Mouse (Mus musculus) c-Kit-positive CD71-negative TER-119-negative erythroid progenitor cells, embryonic 14.5 days (primary cell): ENCODE measurements around the gene Fscn1.

Experiments used
- DNase-seq: peaks from one replicate; pipeline ENCODE4 v3.0.0-alpha.2; 2013; ENCODE audit warnings: low read depth

The Fscn1 gene

DNA sequence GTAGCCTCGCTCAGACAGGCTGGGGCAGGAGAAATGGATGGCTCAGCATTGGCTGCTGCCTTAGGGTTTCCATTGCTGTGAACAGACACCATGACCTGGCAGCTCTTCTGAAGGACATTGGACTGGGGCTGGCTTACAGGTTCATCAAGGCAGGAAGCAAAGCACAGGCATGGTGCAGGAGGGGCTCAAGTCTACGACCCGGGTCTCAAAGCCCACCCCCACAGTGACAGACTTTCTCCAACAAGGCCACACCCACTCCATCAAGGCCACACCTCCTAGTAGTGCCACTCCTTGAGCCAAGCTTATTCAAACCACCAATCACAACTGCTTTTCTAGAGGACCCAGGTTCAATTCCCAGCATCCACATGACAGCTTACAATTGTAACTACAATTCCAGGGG, 13.8 kb downstream of the Fscn1 start:
- no peak for DNase-seq

DNA sequence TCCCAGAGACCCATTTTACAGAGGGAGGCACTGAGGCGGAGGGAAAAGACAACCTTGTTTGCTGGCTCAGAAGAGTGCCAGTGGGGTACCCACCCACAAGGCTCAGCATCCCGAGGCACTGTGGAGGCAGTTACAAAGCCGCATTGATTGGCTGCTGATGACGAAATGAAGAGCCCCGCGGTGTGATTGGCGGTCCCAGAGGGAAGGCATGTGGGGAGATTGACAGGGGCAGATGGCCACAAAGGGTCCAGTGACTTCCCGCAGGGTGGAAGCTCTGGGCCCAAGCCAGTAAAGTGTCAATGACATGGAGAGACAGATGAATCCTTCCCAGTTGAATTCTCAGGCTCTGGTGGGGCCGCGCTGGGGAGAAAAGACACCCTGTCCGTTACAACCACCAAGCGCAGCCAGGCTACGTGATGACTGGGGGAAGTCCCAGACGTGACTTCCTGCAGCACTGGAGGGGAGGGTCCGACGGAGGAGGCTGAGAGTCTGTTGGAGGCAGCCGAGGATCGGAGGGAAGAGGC, 14.5 kb downstream of the Fscn1 start:
- no peak for DNase-seq

DNA sequence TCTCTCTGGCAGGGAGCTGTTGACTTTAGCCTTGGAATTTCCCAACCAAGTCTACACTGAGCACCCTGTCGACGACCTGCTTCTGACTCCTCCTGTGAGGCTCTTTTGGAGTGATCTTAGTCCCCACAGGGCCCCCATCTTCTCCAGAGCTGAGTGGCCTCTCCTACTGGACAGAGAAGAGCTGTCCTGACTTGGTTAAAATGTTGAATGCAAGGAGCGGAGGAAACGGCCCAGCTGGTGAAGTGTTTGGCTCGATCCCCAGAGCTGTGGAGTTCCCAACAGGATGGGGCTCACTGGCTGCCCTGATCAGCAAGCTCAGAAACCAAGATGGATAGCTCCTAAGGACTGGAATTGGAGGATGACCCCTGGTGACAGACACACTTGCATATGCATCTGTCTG, 16.4 kb downstream of the Fscn1 start:
- no peak for DNase-seq

DNA sequence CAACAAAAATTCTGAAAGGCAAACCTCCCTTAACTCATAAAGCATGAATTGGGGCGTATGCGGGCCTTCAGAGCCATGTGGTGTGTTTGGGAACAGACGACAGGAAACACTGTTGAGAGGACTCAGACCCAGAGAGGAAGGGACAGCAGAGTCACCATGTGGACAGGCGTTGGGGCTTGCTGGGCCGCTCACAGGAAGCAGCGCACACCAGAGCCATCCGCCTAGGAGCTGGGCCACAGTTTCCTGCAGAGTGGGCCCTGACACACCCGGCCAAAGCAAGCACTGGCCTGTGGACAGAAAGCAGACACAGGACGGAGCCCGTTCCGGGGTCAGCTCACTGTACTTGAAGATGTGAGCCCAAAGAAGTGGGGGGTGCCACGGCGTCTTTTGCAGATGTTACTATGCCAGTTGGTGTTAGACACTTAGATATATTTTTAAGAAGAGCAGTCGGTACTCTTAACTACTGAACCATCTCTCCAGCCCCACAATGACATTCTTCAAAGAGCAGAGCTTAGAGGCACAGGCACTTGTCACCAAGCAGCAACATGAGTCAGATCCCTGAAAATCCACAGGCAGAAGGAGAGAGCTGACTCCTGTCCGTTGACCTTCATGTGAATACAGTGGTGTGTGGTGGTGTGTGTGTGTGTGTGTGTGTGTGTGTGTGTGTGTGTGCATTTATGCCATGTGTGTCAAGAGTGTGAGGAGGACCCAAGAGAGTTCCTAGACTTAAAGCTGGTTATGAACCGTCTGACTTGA, 22.1 kb downstream of the Fscn1 start:
- no peak for DNase-seq

DNA sequence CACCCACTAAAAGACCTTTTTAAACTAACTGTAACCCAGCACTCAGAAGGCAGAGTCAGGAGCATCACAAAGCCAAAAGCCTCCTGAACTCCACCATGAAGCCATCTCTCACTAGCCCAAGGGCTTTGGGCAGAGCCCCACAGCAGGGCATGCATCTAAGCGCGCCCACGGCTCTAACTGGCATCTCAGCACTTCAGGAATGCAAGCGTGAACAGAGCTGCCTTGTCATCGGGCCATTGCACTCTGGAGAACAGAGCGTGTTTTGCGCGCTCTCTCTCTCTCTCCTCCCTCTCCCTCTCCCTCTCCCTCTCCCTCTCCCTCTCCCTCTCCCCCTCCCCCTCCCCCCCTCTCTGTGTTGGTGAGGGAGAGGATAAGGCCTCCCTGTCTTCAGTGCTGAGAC, 23.0 kb downstream of the Fscn1 start:
- DNase-seq, result no peak

DNA sequence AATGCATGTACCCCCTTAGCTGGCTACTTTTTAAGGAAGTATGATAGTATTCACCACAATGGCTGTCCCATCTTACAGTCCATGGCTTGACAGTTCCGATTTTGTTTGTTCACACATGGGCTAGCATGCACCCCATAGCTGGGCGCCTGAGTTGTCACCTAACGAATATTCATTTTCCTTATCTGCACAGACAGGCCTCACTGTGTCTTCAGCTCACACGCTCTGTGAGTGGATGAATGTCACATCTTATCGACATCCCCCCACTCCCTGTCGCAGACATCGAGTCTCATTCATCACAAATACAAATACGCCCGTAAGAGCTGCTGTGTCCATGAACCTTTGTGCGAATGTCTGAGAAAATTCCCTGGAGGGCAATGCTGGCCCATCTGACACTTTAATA, 24.1 kb downstream of the Fscn1 start:
- DNase-seq, result no peak

DNA sequence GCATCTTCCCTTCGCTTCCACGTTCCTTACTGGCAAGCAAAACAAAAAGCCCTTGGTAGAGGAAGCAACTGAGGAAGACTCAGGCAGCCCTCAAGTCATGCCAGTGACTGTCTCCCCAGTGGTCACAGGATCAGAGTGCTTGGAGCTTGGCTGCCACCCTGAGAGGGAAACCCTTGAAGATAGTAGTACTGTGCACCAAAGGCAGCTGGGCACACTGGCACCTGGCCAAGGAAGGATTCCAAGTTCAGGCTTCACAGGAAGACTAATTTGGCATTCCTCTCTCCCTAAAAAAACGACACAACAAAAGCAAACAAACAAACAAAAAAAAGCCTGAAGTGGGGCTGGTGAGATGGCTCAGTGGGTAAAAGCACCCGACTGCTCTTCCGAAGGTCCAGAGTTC, 28.4 kb downstream of the Fscn1 start:
- DNase-seq, result no peak

DNA sequence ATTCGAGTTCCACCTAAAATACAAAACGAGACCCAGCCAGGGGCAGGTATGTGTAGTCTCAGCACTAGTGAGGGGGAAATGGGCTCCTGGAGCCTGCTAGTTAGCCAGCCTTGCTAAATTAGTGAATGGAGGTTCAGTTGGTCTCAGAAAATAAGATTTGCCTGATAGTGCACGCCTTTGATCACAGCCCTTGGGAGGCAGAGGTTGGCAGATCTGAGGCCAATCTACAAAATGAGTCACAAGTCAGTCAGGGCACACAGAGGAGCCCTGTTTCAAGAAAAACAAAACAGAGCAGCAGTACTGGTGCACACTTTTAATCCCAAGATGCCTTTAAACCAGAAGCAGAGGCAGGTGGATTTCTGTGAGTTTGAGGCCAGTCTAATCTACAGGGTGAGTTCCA, 29.0 kb downstream of the Fscn1 start:
- no peak for DNase-seq

DNA sequence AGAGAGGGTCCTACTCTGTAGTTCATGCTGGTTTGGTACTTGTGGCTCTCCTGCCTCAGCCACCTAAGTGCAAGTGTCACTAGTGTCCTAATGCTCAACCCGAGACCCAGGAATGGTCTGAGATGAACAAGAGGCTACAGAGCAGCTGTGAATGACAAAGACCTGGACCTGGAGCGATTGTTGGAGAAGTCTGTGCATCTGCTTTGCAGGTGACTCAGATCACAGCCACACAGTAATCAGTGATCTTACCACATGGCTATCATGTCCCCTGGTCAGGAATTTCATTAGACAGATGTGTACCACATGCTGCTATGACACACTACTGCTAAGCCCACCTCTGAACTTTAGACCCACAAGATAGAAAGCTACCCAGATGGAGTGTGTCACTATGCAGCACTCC, 34.6 kb downstream of the Fscn1 start:
- DNase-seq, result no peak

DNA sequence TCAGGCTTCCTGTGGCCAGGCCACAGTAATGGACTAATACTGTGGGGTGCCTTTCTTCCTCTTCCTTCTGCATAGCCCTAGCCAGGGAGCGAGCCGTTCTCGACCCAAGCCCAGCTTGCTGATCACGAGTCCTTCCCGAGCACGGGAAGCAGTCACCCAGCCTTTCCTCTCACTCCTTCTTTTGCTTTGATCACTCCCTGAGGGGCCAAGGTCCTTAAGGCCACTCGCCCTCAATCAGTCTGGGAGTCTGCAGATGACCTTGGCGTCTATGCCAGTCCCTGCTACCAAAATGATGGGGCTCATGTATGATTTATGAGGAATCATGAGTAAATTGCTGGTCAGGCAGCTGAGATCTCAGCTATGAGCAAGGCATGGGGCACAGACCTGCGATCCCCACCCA, 37.4 kb downstream of the Fscn1 start:
- no peak for DNase-seq

DNA sequence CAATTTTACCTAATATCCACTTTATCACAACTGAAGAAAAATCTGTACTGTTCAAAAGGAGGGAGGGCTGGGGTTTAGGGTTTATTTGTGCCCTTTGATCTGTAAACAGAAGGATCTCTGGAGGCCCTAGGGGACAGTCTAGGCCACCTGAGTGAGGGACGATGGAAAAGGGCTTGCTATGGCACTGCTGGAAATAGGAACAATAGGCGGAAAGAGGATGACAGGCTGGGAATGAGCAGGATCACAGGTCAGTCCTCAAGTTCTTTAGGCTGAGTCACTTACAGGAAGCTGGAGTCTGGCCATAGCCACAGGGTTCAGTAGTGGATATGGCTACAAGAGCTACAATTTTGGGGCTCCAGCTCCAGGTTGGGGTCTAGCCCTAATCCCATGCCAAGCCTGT, 38.0 kb downstream of the Fscn1 start:
- DNase-seq, result no peak

DNA sequence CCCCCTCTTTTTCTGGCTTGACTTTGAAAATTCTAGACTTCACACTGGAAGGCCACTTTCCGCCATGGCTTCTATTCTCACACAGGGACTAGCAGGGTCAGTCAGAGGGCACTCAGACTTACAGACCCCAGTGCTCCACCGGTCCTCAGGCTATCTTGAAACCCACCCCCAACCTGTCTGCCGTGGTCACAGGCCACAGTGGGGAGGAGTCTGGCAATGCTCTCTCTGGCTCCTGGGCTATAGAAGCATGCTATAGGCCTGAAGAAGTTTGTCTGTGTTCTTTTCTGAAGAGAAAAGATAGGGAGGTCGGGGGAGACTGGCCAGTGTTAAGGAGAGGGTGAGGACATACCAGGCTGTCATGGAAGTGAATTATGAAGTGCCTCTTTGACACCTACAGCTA, 39.9 kb downstream of the Fscn1 start:
- DNase-seq, result no peak

DNA sequence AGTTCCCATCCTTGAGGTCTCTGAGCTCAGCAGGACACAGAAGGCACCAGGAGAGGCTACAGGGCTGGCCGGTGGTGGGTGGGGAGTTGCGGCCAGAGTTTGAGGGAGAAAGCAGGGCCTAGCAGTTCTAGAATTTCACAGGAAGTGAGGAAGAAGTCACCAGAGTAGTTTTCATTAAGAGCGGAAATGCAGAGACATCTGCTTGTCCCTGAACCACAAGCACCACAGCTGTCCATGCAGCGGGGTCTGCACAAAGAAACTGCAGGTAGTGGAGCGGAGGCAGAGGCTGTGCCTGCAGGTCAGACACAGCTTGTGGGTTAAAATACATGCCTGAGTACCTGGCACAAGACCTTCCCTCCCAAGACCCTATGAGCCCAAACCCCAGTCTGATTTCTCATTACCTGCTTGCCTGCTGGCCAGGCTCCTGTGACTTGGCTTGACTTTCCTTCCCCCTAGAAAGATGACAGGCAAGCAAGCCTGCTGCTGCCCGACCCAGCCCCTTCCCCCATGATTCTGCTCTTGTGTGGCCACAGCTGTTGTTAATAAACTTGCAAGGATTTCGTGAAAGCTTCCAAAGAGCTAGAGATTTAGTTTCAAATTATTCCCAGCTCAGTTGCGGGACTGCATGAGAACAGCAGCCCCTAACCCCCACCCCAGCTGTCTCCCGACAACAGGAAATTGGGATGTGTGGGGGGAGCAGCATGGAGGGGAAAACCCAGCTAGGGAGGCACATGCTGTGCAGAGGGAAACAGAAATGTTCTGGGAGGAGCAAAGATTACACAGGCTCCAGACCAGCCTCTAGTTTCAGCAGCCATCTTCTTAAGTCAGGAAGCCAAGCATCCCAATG, 40.7 kb downstream of the Fscn1 start:
- DNase-seq, result no peak

DNA sequence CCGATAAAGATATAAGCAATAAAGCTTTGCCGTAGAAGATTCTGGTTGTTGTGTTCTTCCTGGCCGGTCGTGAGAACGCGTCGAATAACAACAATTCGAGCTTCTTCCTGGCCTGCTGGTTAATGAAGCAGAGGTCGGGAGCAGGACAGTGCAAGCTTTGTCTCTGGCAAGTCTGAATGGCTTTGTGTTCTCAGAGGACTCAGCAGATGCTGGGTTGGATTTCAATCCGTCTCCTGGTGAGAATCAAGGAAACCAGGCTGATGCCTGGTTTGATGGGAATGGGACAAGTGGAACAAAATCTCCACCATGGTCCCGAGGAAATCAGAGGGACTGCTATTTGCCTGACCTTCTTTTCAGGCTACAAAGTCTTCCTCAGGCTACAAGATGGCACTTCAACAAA, 49.2 kb downstream of the Fscn1 start:
- no peak for DNase-seq

DNA sequence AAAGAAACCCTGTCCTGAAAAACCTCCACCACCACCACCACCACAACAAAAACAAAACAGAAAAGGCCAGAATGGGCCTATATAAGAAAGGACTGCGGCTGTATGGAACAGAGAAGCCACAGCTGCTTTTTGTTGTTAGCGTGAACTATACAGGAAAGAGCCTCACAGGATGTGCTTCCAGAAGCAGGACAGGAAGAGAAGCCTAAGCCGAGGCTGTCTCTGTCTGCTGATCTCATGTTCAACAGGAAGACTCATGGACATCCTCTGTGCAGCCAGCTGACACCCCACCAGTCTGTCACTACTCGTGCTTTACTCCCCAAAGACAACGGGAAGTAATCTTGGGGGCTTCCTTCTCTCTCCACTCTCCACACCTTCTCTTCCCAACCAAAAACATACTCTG, 57.3 kb downstream of the Fscn1 start:
- no peak for DNase-seq
